Mouse (Mus musculus) cerebellum, adult (tissue): ENCODE data around the gene Sh3gl3.
"Not testable (repeated sequence)": the region's sequence is repeated elsewhere in the genome, so short reads cannot be mapped to it uniquely, and the experiment has no call there.

ENCODE experiments used
- ATAC-seq: cut with Nextera tagmentation; 2 replicates; pipeline ENCODE4 v1.9.2; 2017; ENCODE audit warnings: mild to moderate bottlenecking, moderate library complexity, mixed read lengths; ENCODE audit not compliant: insufficient number of reproducible peaks, low FRiP score, low TSS enrichment

The Sh3gl3 gene

DNA sequence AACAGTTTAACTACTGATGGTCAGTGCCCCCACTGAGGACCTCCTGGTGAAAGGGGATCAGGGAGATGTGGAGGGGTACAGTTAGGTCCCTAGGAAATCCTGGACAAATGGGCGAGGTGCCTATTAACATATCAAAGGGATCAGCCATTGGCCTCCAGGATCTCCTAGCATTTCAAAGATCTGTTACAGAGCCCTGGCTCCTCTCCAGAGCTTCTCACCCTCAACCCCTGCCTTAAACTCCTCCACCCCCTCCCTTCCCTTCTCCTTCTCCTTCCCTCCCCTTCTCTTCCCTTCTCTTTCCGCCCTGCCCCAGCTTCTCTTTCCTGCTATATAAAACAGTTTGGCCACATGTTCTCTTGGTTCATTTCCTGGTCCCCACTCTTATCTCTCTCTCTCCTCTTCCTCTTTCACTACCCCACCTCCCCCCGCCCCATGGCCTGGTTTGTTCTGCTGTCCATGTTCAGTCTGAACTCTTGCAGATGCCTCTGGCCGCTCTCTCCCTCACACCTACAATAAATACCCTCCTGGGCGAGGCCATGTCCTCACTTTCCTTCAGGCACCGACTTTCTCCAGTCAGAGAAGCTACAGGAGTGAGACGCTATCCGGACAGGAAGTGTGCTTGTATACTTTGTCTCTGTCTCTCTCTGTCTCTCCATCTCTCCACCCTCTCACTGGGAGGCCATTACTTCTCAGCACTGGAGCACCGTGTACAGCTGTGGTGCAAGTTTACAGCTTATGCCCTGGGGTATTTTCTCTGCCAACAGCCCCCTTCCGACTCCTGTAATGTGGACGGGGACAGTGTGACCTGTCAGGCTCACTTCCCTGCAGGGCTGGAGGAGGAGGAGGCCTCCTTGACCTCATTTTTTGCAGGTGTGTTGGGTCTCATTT, 60.6 kb downstream of the Sh3gl3 start:
- no peak for ATAC-seq

DNA sequence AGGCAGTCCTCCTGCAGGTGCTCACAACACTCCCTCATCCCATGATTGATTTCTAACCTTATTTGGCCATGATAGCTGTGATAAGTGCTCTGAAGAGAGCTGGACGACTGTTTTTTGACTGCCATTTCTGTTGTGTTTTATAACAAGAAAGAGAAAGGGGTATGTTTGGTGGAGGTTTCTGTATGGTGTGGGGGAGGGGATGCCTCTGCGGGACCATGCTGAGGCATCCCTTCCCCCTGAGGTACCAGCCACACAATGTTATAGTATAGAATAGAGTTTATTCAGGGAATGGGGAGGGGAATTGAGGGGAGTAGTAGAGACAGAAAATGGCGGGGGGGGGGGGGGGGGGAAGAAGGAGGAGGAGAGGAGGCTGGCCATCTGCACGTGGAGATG, 61.3 kb downstream of the Sh3gl3 start:
- no peak for ATAC-seq

DNA sequence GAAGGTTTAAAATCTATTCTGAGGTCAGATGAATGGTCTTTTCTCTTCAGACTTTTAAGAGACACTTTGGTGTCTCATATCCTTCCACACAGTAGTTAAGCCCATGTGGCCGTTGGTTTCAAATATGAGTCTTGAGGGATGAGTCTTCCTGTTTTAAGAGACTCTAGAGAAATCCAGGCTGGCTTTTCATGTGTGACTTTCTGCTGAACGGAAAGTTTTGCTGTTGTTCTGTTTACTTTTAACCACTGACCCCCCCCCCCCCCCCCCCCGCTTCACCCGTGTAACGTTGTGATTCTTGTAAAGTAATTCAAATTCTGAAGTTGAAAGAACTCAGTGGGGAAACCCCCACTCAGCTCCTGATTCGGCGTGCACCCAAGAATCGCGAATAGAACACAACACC, 61.8 kb downstream of the Sh3gl3 start:
- ATAC-seq, result no peak

DNA sequence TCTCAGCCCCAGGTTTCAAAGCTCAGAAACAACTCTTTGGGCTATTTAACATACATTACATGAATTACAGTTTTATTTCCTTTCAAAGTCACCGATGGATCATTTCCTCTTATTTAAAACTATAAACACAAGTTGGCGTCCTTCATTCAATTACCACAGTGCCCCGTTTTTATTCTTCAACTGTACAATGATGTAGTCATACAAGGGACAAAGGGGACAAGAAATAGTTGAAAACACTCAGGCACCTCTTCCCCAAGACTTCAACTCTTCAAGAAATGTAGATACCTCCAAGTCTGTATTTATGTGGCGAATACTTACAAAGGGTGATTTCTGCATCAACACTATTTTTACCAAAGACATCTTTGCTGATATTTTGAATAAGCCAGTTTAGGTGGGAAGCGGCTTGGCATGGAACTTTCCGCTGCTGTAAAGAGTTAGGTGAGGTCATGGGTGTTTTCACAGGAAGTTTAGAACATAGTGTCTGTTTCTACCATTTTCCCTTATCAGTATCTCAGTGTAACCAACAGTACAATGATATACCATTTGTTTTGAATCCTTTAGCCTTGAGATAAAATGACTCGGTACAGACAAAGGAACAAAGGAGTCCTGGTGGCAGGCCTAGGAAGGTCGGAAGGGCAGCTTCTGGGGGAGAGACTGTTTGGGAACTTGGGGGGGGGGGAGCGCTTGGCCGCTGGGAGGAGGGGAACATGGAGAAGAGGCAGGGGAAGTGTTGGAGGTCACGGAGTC, 62.7 kb downstream of the Sh3gl3 start:
- ATAC-seq, result no peak

DNA sequence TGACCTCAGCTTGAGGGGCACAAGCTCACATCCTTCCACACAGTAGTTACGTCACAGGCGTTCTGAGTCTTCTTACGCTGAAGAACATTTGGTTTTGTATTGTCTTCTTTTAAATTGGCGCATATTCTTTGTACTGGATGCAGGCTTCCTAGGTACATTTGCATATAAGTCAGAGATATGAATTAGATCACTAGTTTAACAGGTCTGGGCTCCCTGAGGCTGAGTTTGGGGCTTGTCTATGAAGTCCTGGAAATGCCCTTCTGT, 63.2 kb downstream of the Sh3gl3 start:
- ATAC-seq, result no peak

DNA sequence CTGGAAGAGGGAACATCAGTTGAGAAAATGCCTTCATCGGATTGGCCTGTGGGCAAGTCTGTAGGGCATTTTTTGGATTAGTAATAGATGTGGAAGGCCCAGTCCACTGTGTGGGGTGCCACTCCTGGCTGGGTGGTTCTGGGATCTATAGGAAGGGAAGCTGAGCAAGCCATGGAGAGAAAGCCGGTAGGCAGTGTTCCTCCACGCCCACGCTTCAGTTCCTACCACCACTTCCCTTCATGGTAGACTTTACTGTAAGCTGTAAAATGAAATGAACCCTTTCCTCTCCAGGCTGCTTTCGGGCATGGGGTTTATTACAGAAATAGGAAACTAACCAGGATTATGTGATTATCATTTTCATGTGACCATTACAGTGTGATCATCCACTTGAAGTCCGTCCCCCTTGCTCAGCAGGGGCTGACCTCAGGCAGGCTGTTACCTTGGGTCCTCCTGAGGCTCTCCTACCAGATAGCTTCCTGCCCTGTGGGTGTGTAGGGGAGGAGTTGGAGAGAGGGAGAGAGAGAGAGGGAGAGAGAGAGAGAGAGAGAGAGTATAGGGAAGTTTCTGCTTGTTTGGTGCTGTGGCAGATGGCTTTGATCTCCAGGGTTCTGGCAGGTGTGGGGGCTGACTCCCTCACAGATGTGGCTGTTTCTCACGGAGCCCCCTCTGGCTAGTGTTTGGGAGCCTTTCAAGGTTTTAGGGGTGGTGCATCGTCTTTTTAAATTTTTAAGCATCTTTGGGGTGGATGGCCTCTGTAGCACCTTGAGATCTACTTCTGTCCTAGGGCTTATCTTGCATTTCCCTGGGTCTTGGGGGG, 67.0 kb downstream of the Sh3gl3 start:
- ATAC-seq, result no peak

DNA sequence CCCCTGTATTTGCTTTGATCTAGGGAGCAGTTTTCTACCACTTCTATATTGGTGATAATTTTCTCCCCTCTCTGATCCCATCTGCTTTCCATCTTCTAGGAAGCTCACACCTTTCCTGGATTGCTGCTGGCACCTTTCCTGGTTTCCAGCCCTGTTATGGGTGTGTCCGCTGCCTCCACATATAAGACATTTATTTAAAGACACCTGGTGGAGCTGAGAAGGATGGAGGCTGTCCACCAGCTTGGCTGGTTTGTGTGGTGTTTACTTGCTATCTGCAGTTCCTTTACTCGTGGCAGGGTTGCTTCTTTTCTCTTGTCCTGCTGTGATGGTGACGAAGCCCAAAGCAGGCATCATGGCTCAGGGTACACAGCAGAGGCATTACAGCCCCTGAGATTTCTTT, 71.1 kb downstream of the Sh3gl3 start:
- no peak for ATAC-seq

DNA sequence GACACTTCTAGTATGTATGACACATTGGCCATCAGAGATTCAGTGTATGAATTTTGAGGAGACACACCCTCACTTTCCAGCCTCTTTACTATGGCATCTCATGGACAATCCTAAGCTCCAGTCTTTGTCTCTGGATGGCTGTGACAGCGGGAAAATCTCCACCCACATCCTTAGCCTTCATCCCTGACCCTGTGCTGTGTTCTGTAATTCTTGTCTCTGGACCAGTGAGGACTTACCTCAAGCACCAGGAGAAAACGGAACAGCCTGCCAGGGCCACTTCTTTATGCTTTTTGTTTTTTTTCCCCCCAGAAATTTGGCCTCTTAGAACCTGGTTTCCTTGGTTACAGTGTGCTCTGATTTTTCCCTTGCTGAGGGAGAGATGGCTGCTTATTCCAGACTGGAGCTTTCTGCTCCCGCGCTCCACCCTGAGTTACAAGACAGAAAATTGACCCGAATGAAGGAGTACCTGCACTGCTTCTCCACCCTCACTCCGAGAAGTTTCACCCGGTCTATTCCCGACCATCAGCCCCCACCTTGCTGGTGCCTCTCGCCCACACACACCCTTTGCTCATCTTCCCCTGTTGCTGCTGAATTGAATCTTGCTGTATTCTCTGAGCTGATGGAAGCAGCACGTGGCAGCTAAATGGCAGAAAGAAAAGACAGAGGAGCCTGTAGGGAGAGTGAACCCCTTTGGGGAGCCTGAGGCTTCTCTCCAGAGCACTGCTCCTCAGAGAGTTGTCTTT, 75.5 kb downstream of the Sh3gl3 start:
- ATAC-seq, result no peak

DNA sequence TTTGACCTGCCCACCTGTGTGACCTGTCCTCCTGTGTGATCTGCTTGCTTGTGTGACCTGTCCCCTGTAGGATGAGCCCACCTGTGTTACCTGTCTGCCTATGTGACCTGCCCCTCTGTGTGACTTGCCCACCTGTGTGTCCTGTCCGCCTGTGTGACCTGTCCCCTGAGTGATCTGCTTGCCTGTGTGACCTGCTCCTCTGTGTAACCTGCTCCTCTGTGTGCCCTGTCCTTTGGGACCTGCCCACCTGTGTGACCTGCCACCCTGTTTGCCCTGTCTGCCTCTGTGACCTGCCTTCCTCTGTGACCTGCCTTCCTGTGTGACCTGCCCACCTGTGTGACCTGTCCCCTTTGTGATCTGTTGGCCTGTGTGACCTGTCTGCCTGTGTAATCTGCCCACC, 79.7 kb downstream of the Sh3gl3 start:
- ATAC-seq, result no peak

DNA sequence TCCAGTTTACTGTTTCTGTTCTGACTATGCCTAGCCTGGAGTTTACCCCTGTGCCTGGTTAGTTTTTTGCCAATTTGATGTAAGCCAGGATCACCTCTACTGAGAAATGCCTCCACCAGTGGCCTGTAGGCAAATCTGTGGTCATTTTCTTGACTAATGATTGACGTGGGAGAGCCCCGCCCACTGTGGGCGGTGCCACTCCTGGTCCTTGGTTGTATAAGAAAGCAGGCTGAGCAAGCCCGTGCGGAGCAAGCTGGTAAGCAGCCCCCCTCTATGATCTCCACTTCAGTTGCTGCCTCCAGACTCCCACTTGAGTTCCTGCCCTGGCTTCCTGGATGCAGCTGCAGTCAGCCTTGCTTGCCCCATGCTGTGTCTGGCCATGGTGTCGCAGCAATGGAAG, 83.3 kb downstream of the Sh3gl3 start:
- ATAC-seq, result no peak

DNA sequence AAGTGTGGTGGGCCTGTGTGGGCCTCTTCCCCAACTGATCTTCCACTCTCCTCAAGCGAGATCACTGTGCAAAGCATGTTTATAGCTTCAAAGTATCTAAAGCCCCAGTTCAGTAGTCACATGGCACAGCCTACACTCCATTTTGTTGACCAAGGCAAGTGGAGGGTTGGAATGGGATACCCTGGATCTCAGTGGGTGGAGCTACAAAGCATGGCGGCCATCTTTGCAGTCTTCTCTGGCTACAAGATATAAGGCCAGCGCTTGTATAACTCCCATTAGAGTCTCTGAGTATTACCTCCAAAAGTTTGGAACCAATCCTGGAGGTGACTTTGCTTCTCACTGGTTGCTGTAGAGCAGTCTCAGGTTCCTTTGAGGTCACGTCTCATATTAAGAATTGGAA, 83.9 kb downstream of the Sh3gl3 start:
- ATAC-seq, result no peak

DNA sequence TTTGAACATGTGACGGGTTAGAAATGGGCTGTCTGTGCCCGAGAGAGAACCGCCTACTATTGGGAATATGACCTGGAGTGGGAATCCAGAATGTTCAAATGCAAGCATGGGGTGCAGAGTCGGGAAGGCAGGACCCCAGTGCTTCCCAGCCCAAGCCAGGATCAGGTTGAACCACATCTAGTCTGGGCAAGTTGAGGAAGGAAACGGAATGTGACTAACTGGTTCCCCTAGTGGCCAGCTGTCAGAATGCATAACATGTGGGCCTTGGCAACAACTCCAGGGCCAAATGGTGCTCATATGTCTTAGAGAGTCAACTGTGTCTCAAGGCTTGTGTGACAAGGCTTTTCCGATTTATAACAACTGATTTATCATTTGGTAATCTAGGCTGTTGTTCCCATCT, 86.6 kb downstream of the Sh3gl3 start:
- ATAC-seq, result no peak

DNA sequence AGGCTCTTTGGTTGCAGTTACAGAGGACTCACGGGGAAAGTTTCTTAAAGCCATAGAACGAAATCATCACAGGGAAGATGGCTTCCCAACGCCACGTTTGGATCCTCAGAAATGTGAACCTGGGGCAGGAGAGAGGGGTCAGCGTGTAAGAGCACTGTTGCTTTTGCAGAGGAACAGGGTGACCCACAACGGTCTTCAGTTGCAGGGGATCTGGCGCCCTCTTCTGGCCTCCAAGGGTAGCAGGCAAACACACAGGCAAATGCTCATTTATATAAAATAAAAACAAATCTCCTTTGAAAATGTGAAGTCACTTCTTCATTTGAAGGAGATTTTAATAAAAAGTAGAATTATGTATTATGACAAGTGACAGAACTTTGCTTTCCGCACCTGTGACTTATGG, 89.5 kb downstream of the Sh3gl3 start:
- no peak for ATAC-seq

DNA sequence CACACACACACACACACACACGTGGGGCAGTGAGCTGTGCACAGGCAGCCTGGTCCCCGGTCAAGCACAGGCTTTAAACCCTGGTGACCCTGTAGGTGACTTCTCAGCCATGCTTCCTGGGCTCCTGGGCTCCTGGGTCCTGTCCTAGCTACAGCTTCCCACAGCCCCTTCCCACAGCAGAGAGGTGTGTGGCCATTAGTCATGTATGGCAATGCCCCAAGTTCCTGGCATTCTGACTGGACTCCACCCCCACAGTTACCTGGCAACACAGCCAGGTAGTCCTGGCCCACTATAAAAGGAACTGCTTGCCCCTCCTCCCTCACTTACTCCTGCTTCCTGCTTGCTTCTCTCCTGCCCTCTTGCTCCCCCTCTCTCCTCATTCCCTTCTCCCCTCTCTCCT, 90.5 kb downstream of the Sh3gl3 start:
- ATAC-seq, result no peak

DNA sequence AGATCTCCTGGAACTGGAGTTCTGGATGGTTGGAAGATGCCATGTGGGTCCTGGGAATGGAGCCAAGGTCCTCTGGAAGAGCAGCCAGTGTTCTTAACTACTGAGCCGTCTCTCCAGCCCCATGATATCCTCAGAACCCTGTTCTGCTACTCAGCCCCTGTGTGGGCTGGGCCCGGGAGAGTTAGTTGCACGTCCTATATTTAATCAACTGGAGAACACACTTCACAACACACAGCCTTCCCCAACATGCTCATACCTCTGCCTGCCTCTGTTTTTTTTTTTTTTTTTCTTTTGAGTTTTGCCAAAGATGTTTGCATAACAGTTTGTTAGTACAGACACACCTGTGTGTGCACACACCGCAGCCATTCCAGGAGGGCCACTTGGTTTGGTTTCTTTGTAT, 91.7 kb downstream of the Sh3gl3 start:
- no peak for ATAC-seq

DNA sequence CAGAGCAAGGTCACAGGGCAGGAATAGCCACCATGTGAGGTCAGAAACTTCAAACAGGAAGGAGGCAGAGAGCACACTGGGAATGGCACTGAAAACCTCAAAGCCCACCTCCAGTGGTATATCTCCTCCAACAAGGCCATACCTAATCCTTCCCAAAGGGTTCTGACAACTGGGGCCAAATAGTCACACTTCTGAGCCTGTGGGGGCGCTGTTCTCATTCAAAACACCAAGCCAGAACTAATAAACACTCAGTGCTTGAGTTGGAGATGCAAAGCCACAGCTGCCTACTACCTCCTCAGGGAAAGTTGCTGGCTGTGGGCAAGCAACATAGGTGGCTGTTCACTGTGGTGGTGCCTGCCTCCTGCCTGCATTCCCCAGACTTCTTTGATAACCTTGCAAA, 96.3 kb downstream of the Sh3gl3 start:
- no peak for ATAC-seq

DNA sequence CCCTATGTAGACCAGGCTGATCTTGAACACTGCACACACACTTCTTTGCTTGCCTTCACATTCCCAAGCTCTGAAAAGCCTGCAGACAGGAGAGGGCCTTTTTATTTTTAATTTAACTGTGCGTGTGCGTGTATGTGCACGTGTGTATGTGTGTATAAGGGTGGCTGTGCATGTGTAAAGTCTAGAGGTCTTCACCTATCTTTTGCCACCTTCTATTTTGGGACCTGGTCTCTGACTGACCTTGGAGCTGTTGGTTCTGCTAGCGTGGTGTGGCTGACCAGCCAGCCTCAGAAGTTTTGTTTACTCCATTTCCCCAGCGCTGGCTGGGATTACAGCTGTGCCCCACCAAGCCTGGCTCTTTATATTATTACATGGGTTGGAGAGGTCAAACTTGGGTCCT, 98.1 kb downstream of the Sh3gl3 start:
- no peak for ATAC-seq

DNA sequence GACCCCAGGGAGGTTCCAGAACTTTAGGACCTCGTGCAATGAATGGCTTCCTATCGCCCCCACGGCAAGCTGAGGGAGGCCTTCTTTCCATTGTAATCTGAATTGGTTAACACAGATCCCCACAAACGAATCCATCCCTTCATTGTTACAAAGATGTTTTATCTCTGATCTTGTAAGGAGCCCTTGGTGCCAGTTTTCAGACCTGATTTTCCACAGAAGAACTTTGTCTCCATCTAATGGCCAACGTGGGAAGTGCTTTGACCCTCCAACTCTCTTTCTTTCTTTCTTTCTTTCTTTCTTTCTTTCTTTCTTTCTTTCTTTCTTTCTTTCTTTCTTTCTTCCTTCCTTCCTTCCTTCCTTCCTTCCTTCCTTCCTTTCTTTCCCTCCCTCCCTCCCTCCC, 99.2 kb downstream of the Sh3gl3 start:
- ATAC-seq, result not testable (repeated sequence)

DNA sequence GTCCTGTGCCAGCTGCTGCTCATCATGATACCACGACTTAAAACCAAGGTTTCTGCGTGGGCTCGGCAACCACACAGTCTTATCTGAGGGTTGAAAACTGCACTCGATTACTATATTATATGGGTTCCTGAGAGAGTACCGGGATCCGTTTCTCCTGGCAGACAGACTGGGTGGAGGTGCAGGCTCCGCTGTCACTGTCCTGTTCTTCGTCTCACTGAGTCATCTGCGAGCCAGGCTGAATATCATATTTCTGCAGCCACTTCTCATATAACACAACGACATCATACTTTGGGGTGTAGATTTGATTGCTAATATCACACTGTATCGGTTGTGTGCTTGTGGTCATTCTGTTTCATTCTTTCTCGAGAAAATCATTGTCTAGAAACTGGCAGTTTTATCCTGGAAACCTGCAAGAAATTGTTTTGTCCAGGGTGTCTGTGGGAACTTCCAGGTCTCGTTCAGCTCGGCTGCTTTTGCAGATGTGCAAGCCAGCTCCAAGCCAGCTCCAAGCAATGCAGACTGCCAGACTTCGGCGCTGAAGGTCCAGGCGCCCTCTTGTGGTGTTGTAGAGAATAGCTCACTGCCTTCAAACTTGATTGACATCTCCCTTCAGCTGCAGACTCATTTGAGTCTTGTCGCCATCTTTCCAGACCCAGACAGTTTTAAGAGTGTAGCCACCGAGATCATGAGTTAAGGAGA, 100.5 kb downstream of the Sh3gl3 start:
- 0 out of 2 replicates have a peak, but pooled peaks have one; percentile 38 for ATAC-seq

DNA sequence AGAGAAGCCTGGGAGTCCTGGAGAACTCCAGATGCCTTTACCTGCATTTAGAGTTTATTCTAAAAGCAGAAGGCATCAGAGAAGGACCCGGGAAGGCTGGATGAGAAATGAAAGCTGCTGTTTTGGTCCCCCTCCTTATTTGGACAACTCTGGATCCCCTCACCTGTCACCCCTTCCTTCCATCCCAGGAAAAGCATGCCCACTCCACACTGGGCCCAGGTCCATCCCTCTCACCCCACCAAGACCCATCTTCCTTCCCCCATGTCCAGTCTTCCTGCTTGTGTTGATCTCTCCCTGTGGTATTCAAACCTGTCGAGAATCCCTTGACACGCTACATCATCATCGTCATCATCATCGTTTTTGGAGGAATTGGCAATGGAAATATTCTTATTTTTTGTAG, 101.3 kb downstream of the Sh3gl3 start:
- ATAC-seq, result no peak
